Mouse (Mus musculus): Measurements from ENCODE around the gene Cyp2j12. TPM values are rescaled to one million over a fixed set of nuclear protein-coding genes. Genes with fewer than 3 reads are reported as not detected.
"Not testable (repeated sequence)": the region's sequence is repeated elsewhere in the genome, so short reads cannot be mapped to it uniquely, and the experiment has no call there.

Gene Cyp2j12
- polyA plus RNA-seq (2015; fragmentation: Nextera tagmentation; extraction: Ambion mirVana): not detected in 2 replicates

- no peaks in the 10 kb centered on the region for H3K9me3 ChIP-seq (ENCODE audit: control insufficient read depth)
- no peaks in the 10 kb centered on the region for H3K4me1 ChIP-seq (replicated peaks; ENCODE audit: control insufficient read depth, insufficient read depth, low read length)
- 65% methylated on average over 7 of the region's 7 CpGs for WGBS
- no peak within 1 kb of the TSS for H3K4me2 ChIP-seq (replicated peaks; ENCODE audit: low read depth)
- no peak for ATAC-seq
- no peak for TF ChIP-seq CTCF (IDR thresholded peaks at IDR 0.05; ENCODE audit: low read depth)
- H3K4me3 ChIP-seq (ENCODE audit: low read depth, low read length): no peak within 1 kb of the TSS
- H3K27ac ChIP-seq (ENCODE audit: low read depth, low read length): no peak within 1 kb of the TSS
- no peak within 1 kb of the TSS for H3K9ac ChIP-seq (ENCODE audit: low read depth, low read length)
- H3K36me3 ChIP-seq (ENCODE audit: control insufficient read depth, insufficient read depth): no peaks in the 10 kb centered on the region
- no peaks in the 10 kb centered on the region for H3K27me3 ChIP-seq (replicated peaks; ENCODE audit: control insufficient read depth, insufficient read depth, low read length)
Measured at GRCm38 (mm10) chr4:96140732-96141467, at the start of gene Cyp2j12. Gene Cyp2j12, minus strand, starts transcription at chr4:96141152.

GRCm38 (mm10) chr4:96189321-96189720 is 48.4 kb upstream of the Cyp2j12 start:
- not testable (repeated sequence) for H3K4me3 ChIP-seq (ENCODE audit: low read depth, low read length); H3K9ac ChIP-seq (ENCODE audit: low read depth, low read length); H3K4me2 ChIP-seq (replicated peaks; ENCODE audit: low read depth); H3K27ac ChIP-seq (ENCODE audit: low read depth, low read length); H3K4me1 ChIP-seq (replicated peaks; ENCODE audit: control insufficient read depth, insufficient read depth, low read length); H3K9me3 ChIP-seq (ENCODE audit: control insufficient read depth); H3K36me3 ChIP-seq (ENCODE audit: control insufficient read depth, insufficient read depth); ATAC-seq; H3K27me3 ChIP-seq (replicated peaks; ENCODE audit: control insufficient read depth, insufficient read depth, low read length)
- WGBS: 86% methylated on average over 5 of the region's 5 CpGs

DNA sequence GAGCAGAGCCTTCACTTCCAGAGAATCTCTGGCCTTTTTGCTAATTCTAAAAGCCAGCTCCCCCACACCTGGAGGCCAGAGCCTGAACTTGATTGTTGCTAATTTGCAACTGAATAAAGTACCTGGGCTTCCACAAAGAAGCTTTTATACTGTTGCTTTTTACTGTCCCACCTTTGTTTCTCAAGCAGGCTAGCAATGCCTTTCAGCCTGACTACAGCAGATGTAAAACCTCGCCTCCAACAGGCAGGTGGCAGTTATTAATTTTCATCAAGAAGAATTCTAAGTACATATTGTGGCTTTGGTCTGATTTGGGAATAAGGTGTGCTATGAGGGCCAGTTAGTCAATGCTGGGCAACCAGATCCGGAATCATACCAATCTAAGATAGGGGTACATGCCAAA is 47.7 kb upstream of the Cyp2j12 start:
- 85% methylated on average over 2 of the region's 2 CpGs for WGBS
- not testable (repeated sequence) for H3K9ac ChIP-seq (ENCODE audit: low read depth, low read length); H3K4me3 ChIP-seq (ENCODE audit: low read depth, low read length); H3K27ac ChIP-seq (ENCODE audit: low read depth, low read length); H3K4me2 ChIP-seq (replicated peaks; ENCODE audit: low read depth); H3K4me1 ChIP-seq (replicated peaks; ENCODE audit: control insufficient read depth, insufficient read depth, low read length); H3K9me3 ChIP-seq (ENCODE audit: control insufficient read depth); H3K36me3 ChIP-seq (ENCODE audit: control insufficient read depth, insufficient read depth); H3K27me3 ChIP-seq (replicated peaks; ENCODE audit: control insufficient read depth, insufficient read depth, low read length); ATAC-seq

DNA sequence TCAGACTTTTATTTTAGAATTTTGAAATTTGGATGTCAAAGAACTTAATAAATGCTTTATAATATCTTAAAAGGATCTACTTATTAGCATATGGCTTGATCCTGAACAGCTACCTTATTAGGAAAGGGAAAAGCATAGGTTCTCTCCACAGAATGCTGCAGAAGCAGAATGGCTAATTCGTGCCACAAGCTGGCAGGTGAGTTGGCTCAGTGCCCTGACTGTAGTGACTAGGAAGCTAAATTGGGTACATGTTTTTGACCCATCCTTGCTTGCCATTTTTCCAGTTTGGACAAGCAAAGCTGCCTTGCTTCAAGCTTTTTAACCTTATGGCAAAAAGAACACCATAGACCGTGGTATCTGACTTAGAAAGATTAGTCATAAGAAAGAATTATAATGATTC is 47.2 kb upstream of the Cyp2j12 start:
- not testable (repeated sequence) for ATAC-seq; H3K9ac ChIP-seq (ENCODE audit: low read depth, low read length); H3K4me1 ChIP-seq (replicated peaks; ENCODE audit: control insufficient read depth, insufficient read depth, low read length); H3K27ac ChIP-seq (ENCODE audit: low read depth, low read length); H3K9me3 ChIP-seq (ENCODE audit: control insufficient read depth); H3K4me3 ChIP-seq (ENCODE audit: low read depth, low read length); H3K36me3 ChIP-seq (ENCODE audit: control insufficient read depth, insufficient read depth); H3K4me2 ChIP-seq (replicated peaks; ENCODE audit: low read depth); H3K27me3 ChIP-seq (replicated peaks; ENCODE audit: control insufficient read depth, insufficient read depth, low read length)
- 94% methylated on average over 2 of the region's 2 CpGs for WGBS

GRCm38 (mm10) chr4:96184716-96185115 is 43.8 kb upstream of the Cyp2j12 start:
- not testable (repeated sequence) for H3K4me1 ChIP-seq (replicated peaks; ENCODE audit: control insufficient read depth, insufficient read depth, low read length); H3K27ac ChIP-seq (ENCODE audit: low read depth, low read length); H3K4me2 ChIP-seq (replicated peaks; ENCODE audit: low read depth); H3K9me3 ChIP-seq (ENCODE audit: control insufficient read depth); H3K36me3 ChIP-seq (ENCODE audit: control insufficient read depth, insufficient read depth); H3K9ac ChIP-seq (ENCODE audit: low read depth, low read length); H3K27me3 ChIP-seq (replicated peaks; ENCODE audit: control insufficient read depth, insufficient read depth, low read length); H3K4me3 ChIP-seq (ENCODE audit: low read depth, low read length); ATAC-seq
- 71% methylated on average over 2 of the region's 2 CpGs for WGBS

GRCm38 (mm10) chr4:96162839-96163238 is 21.9 kb upstream of the Cyp2j12 start:
- H3K4me3 ChIP-seq (ENCODE audit: low read depth, low read length): no peak overlapping the region
- H3K9ac ChIP-seq (ENCODE audit: low read depth, low read length): no peak overlapping the region
- no peaks in the 10 kb centered on the region for H3K36me3 ChIP-seq (ENCODE audit: control insufficient read depth, insufficient read depth)
- no peak overlapping the region for H3K4me2 ChIP-seq (replicated peaks; ENCODE audit: low read depth)
- no peaks in the 10 kb centered on the region for H3K9me3 ChIP-seq (ENCODE audit: control insufficient read depth)
- no peaks in the 10 kb centered on the region for H3K4me1 ChIP-seq (replicated peaks; ENCODE audit: control insufficient read depth, insufficient read depth, low read length)
- no peak overlapping the region for H3K27ac ChIP-seq (ENCODE audit: low read depth, low read length)
- no peaks in the 10 kb centered on the region for H3K27me3 ChIP-seq (replicated peaks; ENCODE audit: control insufficient read depth, insufficient read depth, low read length)
- TF ChIP-seq CTCF (IDR thresholded peaks at IDR 0.05; ENCODE audit: low read depth): no peak
- 91% methylated on average over 1 of the region's 1 CpGs for WGBS
- no peak for ATAC-seq

- no peak for ATAC-seq
- no peaks in the 10 kb centered on the region for H3K36me3 ChIP-seq (ENCODE audit: control insufficient read depth, insufficient read depth)
- no peaks in the 10 kb centered on the region for H3K27me3 ChIP-seq (replicated peaks; ENCODE audit: control insufficient read depth, insufficient read depth, low read length)
- H3K4me1 ChIP-seq (replicated peaks; ENCODE audit: control insufficient read depth, insufficient read depth, low read length): no peaks in the 10 kb centered on the region
- no peak overlapping the region for H3K4me2 ChIP-seq (replicated peaks; ENCODE audit: low read depth)
- H3K4me3 ChIP-seq (ENCODE audit: low read depth, low read length): no peak overlapping the region
- no peak overlapping the region for H3K9ac ChIP-seq (ENCODE audit: low read depth, low read length)
- WGBS: 78% methylated on average over 1 of the region's 1 CpGs
- no peak overlapping the region for H3K27ac ChIP-seq (ENCODE audit: low read depth, low read length)
- no peaks in the 10 kb centered on the region for H3K9me3 ChIP-seq (ENCODE audit: control insufficient read depth)
- no peak for TF ChIP-seq CTCF (IDR thresholded peaks at IDR 0.05; ENCODE audit: low read depth)
Measured at GRCm38 (mm10) chr4:96161575-96161974, 20.6 kb upstream of the Cyp2j12 start.
